In genomic region chr7:109986133-109986669, GRCm38 (mm10) we compare ENCODE assay signal across 8 mouse cellular contexts. TPM values are rescaled to one million over a fixed set of nuclear protein-coding genes. Genes with fewer than 3 reads are reported as not detected.
DNase-seq lines count a peak whose midpoint lies in the region; ATAC-seq and TF ChIP-seq lines count a peak whose summit lies in the region.

No protein-coding gene starts in this region.

- H3K9me3 ChIP-seq in forebrain, embryonic 10.5 days, result no peaks in the 10 kb centered on the region
- no peaks in the 10 kb centered on the region for H3K9me3 ChIP-seq in heart, embryonic 15.5 days (replicated peaks)
- H3K9me3 ChIP-seq in liver, embryonic 14.5 days (ENCODE audit: control insufficient read depth, low read length), result no peaks in the 10 kb centered on the region
- no peaks in the 10 kb centered on the region for H3K9me3 ChIP-seq in neural tube, embryonic 11.5 days (ENCODE audit: control insufficient read depth, low read length)
- no peaks in the 10 kb centered on the region for H3K9me3 ChIP-seq in stomach, postnatal 0 days (ENCODE audit: control insufficient read depth, low read length)

- H3K27me3 ChIP-seq in forebrain, embryonic 10.5 days (ENCODE audit: poor library complexity, severe bottlenecking), result no peaks in the 10 kb centered on the region
- H3K27me3 ChIP-seq in heart, embryonic 15.5 days, result no peaks in the 10 kb centered on the region
- H3K27me3 ChIP-seq in liver, embryonic 14.5 days (ENCODE audit: control insufficient read depth, insufficient read depth, low read length), result no peaks in the 10 kb centered on the region
- H3K27me3 ChIP-seq in neural tube, embryonic 11.5 days (ENCODE audit: control insufficient read depth, insufficient read depth, low read length), result no peaks in the 10 kb centered on the region
- no peaks in the 10 kb centered on the region for H3K27me3 ChIP-seq in stomach, postnatal 0 days (ENCODE audit: control insufficient read depth, insufficient read depth, low read length)

- DNase-seq in CD8-positive naive resting alpha-beta T cell, adult 2 months (ENCODE audit: low read depth in 2 of 2, low spot score in 2 of 2), result peak; percentile 99 to 100
- DNase-seq in c-Kit-positive CD71-negative TER-119-negative erythroid progenitor cells, embryonic 14.5 days (ENCODE audit: low read depth), result peak; percentile 95
- peak; percentile 99 for DNase-seq in forebrain, embryonic 10.5 days (ENCODE audit: extremely low spot score, low spot score)
- DNase-seq in kidney, postnatal 25 days, result peak; percentile 100
- DNase-seq in liver, embryonic 14.5 days (ENCODE audit: low read depth in 3 of 3, low spot score in 3 of 3), result peak; percentile 98 to 99 (median 98)
- DNase-seq in neural tube, embryonic 11.5 days (ENCODE audit: low spot score), result peak; percentile 100
- DNase-seq in stomach, postnatal 0 days (ENCODE audit: low spot score), result peak; percentile 100

- H3K36me3 ChIP-seq in forebrain, embryonic 10.5 days (replicated peaks), result peaks cover 25% of the 10 kb centered on the region
- H3K36me3 ChIP-seq in heart, embryonic 15.5 days, result peaks cover 12% of the 10 kb centered on the region
- no peaks in the 10 kb centered on the region; the same call in none of the 2 replicates for H3K36me3 ChIP-seq in liver, embryonic 14.5 days (replicated peaks; ENCODE audit: control insufficient read depth, insufficient read depth, low read depth)
- peaks cover 2% of the 10 kb centered on the region; the same call in 1 of the 2 replicates for H3K36me3 ChIP-seq in neural tube, embryonic 11.5 days (ENCODE audit: control insufficient read depth, insufficient read depth, low read length)
- H3K36me3 ChIP-seq in stomach, postnatal 0 days (ENCODE audit: control insufficient read depth, insufficient read depth, low read length), result 0 out of 2 replicates have a peak, but pooled peaks cover 5% of the 10 kb centered on the region

- H3K27ac ChIP-seq in forebrain, embryonic 10.5 days, result peak overlapping the region; percentile 87
- peak overlapping the region; percentile 86 for H3K27ac ChIP-seq in heart, embryonic 15.5 days
- peak overlapping the region; percentile 93 for H3K27ac ChIP-seq in liver, embryonic 14.5 days
- peak overlapping the region; percentile 47; the same call in 1 of the 2 replicates for H3K27ac ChIP-seq in neural tube, embryonic 11.5 days (ENCODE audit: low read depth, low read length)
- H3K27ac ChIP-seq in stomach, postnatal 0 days (replicated peaks), result peak overlapping the region; percentile 87

- H3K4me1 ChIP-seq in forebrain, embryonic 10.5 days, result peaks cover 14% of the 10 kb centered on the region
- H3K4me1 ChIP-seq in heart, embryonic 15.5 days (replicated peaks), result peaks cover 11% of the 10 kb centered on the region
- peaks cover 4 to 8% of the 10 kb centered on the region in 2 experiments; a peak in 3 of 4 replicates for H3K4me1 ChIP-seq in liver, embryonic 14.5 days (replicated peaks; ENCODE audit: control insufficient read depth in 2 of 2, insufficient read depth in 2 of 2, low read length in 1 of 2)
- no peaks in the 10 kb centered on the region; the same call in 1 of the 2 replicates for H3K4me1 ChIP-seq in neural tube, embryonic 11.5 days (ENCODE audit: control insufficient read depth, insufficient read depth, low read length)
- no peaks in the 10 kb centered on the region for H3K4me1 ChIP-seq in stomach, postnatal 0 days (replicated peaks; ENCODE audit: control insufficient read depth, insufficient read depth)

- peak; percentile 99 for ATAC-seq in heart, embryonic 15.5 days (replicated peaks; ENCODE audit: insufficient number of reproducible peaks, insufficient read depth, low FRiP score, low read depth)
- peak; percentile 99 for ATAC-seq in liver, embryonic 14.5 days (ENCODE audit: insufficient read depth)
- peak; percentile 99 for ATAC-seq in neural tube, embryonic 11.5 days (ENCODE audit: insufficient read depth, low FRiP score, low TSS enrichment)
- ATAC-seq in stomach, postnatal 0 days (ENCODE audit: low FRiP score, low TSS enrichment), result peak; percentile 99

- TF ChIP-seq CTCF in liver, embryonic 14.5 days (IDR thresholded peaks at IDR 0.05; ENCODE audit: low read depth), result no peak
- 0 out of 2 replicates have a peak, but pooled peaks have one; percentile 1 for TF ChIP-seq CTCF in stomach, postnatal 0 days (IDR thresholded peaks at IDR 0.05; ENCODE audit: low read depth)

- under 1% methylated on average over 43 of the region's 43 CpGs for WGBS in forebrain, embryonic 10.5 days
- 0% methylated on average over 43 of the region's 43 CpGs for WGBS in heart, embryonic 15.5 days
- under 1% methylated on average over 43 of the region's 43 CpGs for WGBS in liver, embryonic 14.5 days (ENCODE audit: insufficient replicate concordance)
- WGBS in neural tube, embryonic 11.5 days, result under 1% methylated on average over 43 of the region's 43 CpGs
- 0% methylated on average over 39 of the region's 43 CpGs for WGBS in stomach, postnatal 0 days

- peak overlapping the region; percentile 64 for H3K9ac ChIP-seq in heart, embryonic 15.5 days
- H3K9ac ChIP-seq in liver, embryonic 14.5 days (replicated peaks), result peak overlapping the region; percentile 75
- H3K9ac ChIP-seq in neural tube, embryonic 11.5 days (ENCODE audit: low read length), result peak overlapping the region; percentile 62
- H3K9ac ChIP-seq in stomach, postnatal 0 days (ENCODE audit: low read length), result peak overlapping the region; percentile 76

- peak overlapping the region; percentile 68 for H3K4me2 ChIP-seq in heart, embryonic 15.5 days
- H3K4me2 ChIP-seq in liver, embryonic 14.5 days (ENCODE audit: low read depth), result peak overlapping the region; percentile 67
- peak overlapping the region; percentile 46 for H3K4me2 ChIP-seq in neural tube, embryonic 11.5 days (ENCODE audit: low read depth)
- H3K4me2 ChIP-seq in stomach, postnatal 0 days (replicated peaks; ENCODE audit: low read depth), result peak overlapping the region; percentile 69

- peak overlapping the region; percentile 79 for H3K4me3 ChIP-seq in forebrain, embryonic 10.5 days
- peak overlapping the region; percentile 69 for H3K4me3 ChIP-seq in heart, embryonic 15.5 days
- H3K4me3 ChIP-seq in liver, embryonic 14.5 days (ENCODE audit: insufficient read depth in 1 of 2, low read depth in 2 of 2, low read length in 2 of 2), result peak overlapping the region; percentile 55 to 72
- peak overlapping the region; percentile 69 for H3K4me3 ChIP-seq in neural tube, embryonic 11.5 days (ENCODE audit: low read depth, low read length)
- peak overlapping the region; percentile 60 for H3K4me3 ChIP-seq in stomach, postnatal 0 days (ENCODE audit: low read depth, low read length)

- TF ChIP-seq EP300 in liver, embryonic 14.5 days (IDR thresholded peaks at IDR 0.05; ENCODE audit: low read depth), result peak; percentile 45; the same call in 1 of the 2 replicates
- peak; percentile 8 for TF ChIP-seq EP300 in stomach, postnatal 0 days (optimal IDR thresholded peaks at IDR 0.05)

RNA-seq across cellular contexts. Expression of gene Tmem41b, which starts 0.5 kb away (rescaled TPM):
- polyA plus RNA-seq in forebrain, embryonic 10.5 days (2016; fragmentation: Nextera tagmentation; extraction: Ambion mirVana), result 66.1 and 71.6 TPM in 2 replicates
- 44.1 and 44.6 TPM in 2 replicates for polyA plus RNA-seq in heart, embryonic 15.5 days (2015; fragmentation: Nextera tagmentation; extraction: Ambion mirVana)
- polyA plus RNA-seq in liver, embryonic 14.5 days (2012; rRNA removed), result 10.7 and 14.5 TPM in 2 replicates
- polyA plus RNA-seq in liver, embryonic 14.5 days (2014; fragmentation: Nextera tagmentation; extraction: Ambion mirVana), result 30.0 and 32.9 TPM in 2 replicates
- 78.8 and 79.1 TPM in 2 replicates for polyA plus RNA-seq in neural tube, embryonic 11.5 days (2014; fragmentation: Nextera tagmentation; extraction: Ambion mirVana)
- 85.5 and 88.5 TPM in 2 replicates for polyA plus RNA-seq in stomach, postnatal 0 days (2015; fragmentation: Nextera tagmentation; extraction: Ambion mirVana)

RNA-seq across cellular contexts. Expression of gene Dennd5a, which starts 25.9 kb away (rescaled TPM):
- polyA plus RNA-seq in forebrain, embryonic 10.5 days (2016; fragmentation: Nextera tagmentation; extraction: Ambion mirVana), result 29.4 and 29.7 TPM in 2 replicates
- 37.8 and 38.7 TPM in 2 replicates for polyA plus RNA-seq in heart, embryonic 15.5 days (2015; fragmentation: Nextera tagmentation; extraction: Ambion mirVana)
- polyA plus RNA-seq in liver, embryonic 14.5 days (2012; rRNA removed), result 11.5 and 13.8 TPM in 2 replicates
- polyA plus RNA-seq in liver, embryonic 14.5 days (2014; fragmentation: Nextera tagmentation; extraction: Ambion mirVana), result 6.9 and 8.9 TPM in 2 replicates
- polyA plus RNA-seq in neural tube, embryonic 11.5 days (2014; fragmentation: Nextera tagmentation; extraction: Ambion mirVana), result 56.7 TPM in 2 replicates
- polyA plus RNA-seq in stomach, postnatal 0 days (2015; fragmentation: Nextera tagmentation; extraction: Ambion mirVana), result 13.8 and 14.5 TPM in 2 replicates

RNA-seq across cellular contexts. Expression of gene Ipo7, which starts 31.9 kb away (rescaled TPM):
- polyA plus RNA-seq in forebrain, embryonic 10.5 days (2016; fragmentation: Nextera tagmentation; extraction: Ambion mirVana), result 62.7 and 65.9 TPM in 2 replicates
- polyA plus RNA-seq in heart, embryonic 15.5 days (2015; fragmentation: Nextera tagmentation; extraction: Ambion mirVana), result 34.3 and 35.3 TPM in 2 replicates
- 13.6 and 22.2 TPM in 2 replicates for polyA plus RNA-seq in liver, embryonic 14.5 days (2012; rRNA removed)
- polyA plus RNA-seq in liver, embryonic 14.5 days (2014; fragmentation: Nextera tagmentation; extraction: Ambion mirVana), result 9.1 and 10.2 TPM in 2 replicates
- 30.7 and 36.3 TPM in 2 replicates for polyA plus RNA-seq in neural tube, embryonic 11.5 days (2014; fragmentation: Nextera tagmentation; extraction: Ambion mirVana)
- polyA plus RNA-seq in stomach, postnatal 0 days (2015; fragmentation: Nextera tagmentation; extraction: Ambion mirVana), result 15.6 and 16.5 TPM in 2 replicates

Comparison
In these comparisons a context has a peak if more than half of its experiments do, and no peak if none do; other contexts are left out.
1. Peak in every context shown above with its lines: DNase-seq, ATAC-seq, H3K4me3 ChIP-seq and H3K27ac ChIP-seq.